Mouse (Mus musculus) kidney, adult 2 months (tissue): ENCODE data around the gene Slc16a14.

ENCODE experiments used
- CTCF ChIP-seq: fragments of 200-500 bp; conservative IDR thresholded peaks from 2 replicates; pipeline ENCODE4 v1.5.1; 2011; ENCODE audit warnings: low read depth, mild to moderate bottlenecking, control low read depth, low read length, moderate library complexity, mixed read lengths; ENCODE audit not compliant: insufficient read depth, insufficient read length
- POLR2A ChIP-seq: fragments of 200-500 bp; IDR thresholded peaks from one replicate; pipeline ENCODE4 v1.6.1; 2011; ENCODE audit warnings: low read depth, low read length, control low read depth

DNA sequence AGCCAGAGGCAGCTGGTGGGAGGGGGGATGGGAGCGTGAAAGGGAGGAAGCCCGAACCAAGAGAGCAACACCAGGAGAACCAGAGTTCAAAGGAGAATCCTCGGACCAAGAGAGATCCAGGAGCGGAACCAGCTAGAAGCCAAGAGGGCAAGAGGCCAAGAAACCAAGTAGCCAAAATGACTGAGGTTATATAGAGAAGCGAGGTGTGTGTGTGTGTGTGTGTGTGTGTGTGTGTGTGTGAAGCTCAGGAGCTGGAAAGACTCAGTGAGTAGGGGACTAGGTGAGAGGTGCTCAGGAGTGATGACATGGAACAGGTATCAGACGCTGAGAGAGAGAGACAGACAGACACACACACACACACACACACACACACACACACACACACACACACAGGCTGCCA is 63.8 kb downstream of the Slc16a14 start:
- TF ChIP-seq CTCF, result no peak
- TF ChIP-seq POLR2A, result no peak
